Mouse (Mus musculus): ENCODE measurements around the gene Kcnd3.

- TF ChIP-seq GATA1 (IDR thresholded peaks at IDR 0.05; ENCODE audit: low read length) (no peak), TAL1 (IDR thresholded peaks at IDR 0.05; ENCODE audit: low read length) (no peak)
Observed at GRCm38 (mm10) chr3:105608857-105609256, 156.7 kb downstream of the Kcnd3 start.

All from erythroblast, embryonic 14.5 days (primary cell).